Mouse (Mus musculus) mature B cell (primary cell): ENCODE measurements around the gene Cpne9.

Experiments
- in situ Hi-C: fragments of 300-500 bp; cut with MboI; formaldehyde crosslinking; loops from 2 replicates; pipeline ENCODE4 v1.14.3; 2019

Gene Cpne9

GRCm38 (mm10) chr6:113343177-113344092 is 61.3 kb downstream of the Cpne9 start, which contains the start of gene Camk1:
Gene Camk1, minus strand, starts transcription at chr6:113343984.
- in situ Hi-C loops = no loop called here

DNA sequence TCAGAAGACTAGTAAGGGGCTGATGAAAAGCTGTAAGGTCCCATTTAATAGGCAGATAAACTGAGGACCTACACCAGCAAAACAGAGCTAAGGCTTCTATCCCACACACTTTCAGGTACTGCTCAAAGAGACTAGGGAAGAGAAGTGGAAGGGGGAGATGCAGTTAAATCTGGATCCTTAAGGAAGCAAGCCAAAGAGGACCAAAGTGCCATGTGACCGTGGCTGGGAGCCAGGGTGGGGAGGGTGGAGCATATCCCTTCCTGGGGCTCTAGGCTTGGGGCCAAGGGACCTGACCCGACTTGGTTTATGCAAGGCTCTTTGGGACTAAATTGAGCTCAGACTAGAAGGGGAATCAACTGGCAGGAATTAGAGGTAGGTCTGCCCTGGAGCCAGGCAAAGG is 62.2 kb downstream of the Cpne9 start:
- in situ Hi-C loops = no loop called here

DNA sequence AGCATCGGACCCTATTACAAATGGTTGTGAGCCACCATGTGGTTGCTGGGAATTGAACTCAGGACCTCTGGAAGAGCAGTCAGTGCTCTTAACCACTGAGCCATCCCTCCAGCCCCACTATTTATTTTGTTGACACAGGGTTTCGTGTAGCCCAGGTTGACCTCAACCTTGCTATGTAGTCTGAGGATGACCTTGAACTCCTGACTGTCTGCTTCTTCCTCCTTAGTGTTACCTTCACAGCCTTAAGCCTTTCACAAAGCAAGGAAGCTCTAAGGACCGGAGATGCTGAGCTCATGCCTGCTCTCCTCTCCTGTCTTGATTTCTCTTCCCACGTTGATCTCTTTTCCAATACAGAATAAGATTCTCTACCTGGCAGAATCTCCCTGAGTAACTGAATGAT is 64.8 kb downstream of the Cpne9 start:
- in situ Hi-C loops = no loop called here

DNA sequence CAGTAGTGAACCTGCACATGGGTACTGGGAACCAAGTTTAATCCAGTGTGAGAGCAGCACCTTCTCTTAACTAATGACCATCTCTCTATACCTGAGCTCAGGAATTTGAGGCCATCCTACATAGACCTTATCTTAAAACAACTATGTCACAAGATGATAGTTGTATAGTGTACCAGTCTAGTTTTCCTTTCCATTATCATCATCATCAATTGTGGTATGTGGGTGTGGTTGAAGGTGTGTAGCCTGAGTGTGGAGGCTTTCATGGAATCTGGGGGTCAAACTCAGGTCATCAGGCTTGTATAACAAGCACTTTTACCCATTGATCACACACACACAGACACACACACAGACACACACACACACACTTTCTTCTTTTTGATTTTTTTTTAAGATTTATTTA is 68.4 kb downstream of the Cpne9 start:
- in situ Hi-C loops = no loop called here

DNA sequence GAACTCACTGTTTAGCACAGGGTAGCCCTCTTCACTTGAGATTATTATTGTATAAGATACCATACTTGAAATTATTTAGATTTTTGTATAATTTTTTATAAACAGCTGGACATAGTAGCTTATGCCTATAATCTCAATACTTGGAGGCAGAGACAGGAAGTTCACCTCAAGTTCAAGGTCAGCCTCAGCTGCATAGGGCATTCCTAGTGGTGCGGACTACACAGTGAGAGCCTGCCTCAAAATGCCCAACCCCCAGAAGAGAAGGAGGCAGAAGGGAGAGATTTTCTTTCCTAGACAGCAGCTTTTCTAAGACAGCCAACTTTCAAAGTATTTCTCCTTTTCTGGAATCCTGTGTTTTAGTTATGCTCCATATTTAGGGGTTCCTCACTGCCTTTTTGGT is 69.1 kb downstream of the Cpne9 start:
- in situ Hi-C loops = no loop called here

GRCm38 (mm10) chr6:113351653-113352052 is 69.5 kb downstream of the Cpne9 start:
- in situ Hi-C loops = no loop called here

GRCm38 (mm10) chr6:113352820-113353219 is 70.7 kb downstream of the Cpne9 start:
- in situ Hi-C loops = no loop called here

GRCm38 (mm10) chr6:113353696-113354095 is 71.6 kb downstream of the Cpne9 start:
- in situ Hi-C loops = no loop called here
